Mouse (Mus musculus) kidney, postnatal 14 days (tissue): ENCODE results near the gene Dcaf11.

Experiments used
- DNase-seq: peaks from one replicate; pipeline ENCODE4 v3.0.0; 2022; ENCODE audit warnings: mixed read lengths

Gene Dcaf11

GRCm38 (mm10) chr14:55559799-55560201 lies at the start of gene Dcaf11:
Gene Dcaf11, plus strand, starts transcription at chr14:55560006.
- peak; percentile 96 for DNase-seq

- DNase-seq, result no peak
Observed at GRCm38 (mm10) chr14:55510125-55510731, 49.6 kb upstream of the Dcaf11 start, which contains the start of gene Cpne6. Gene Cpne6, plus strand, starts transcription at chr14:55510445.

GRCm38 (mm10) chr14:55511037-55511436 lies 48.8 kb upstream of the Dcaf11 start:
- DNase-seq, result no peak

- DNase-seq, result no peak
Observed at GRCm38 (mm10) chr14:55513927-55514326, 45.9 kb upstream of the Dcaf11 start.

GRCm38 (mm10) chr14:55515846-55516245 lies 44.0 kb upstream of the Dcaf11 start:
- no peak for DNase-seq

- DNase-seq, result no peak
Observed at GRCm38 (mm10) chr14:55518897-55519296, 40.9 kb upstream of the Dcaf11 start.

GRCm38 (mm10) chr14:55519604-55520003 lies 40.2 kb upstream of the Dcaf11 start:
- DNase-seq, result no peak

GRCm38 (mm10) chr14:55520451-55521361 lies 39.1 kb upstream of the Dcaf11 start:
- peak; percentile 18 for DNase-seq

- DNase-seq, result no peak
Observed at GRCm38 (mm10) chr14:55524062-55524461, 35.7 kb upstream of the Dcaf11 start.

GRCm38 (mm10) chr14:55524785-55525184 lies 35.0 kb upstream of the Dcaf11 start, which contains the start of gene Nrl:
Gene Nrl, minus strand, starts transcription at chr14:55524981.
- DNase-seq, result no peak

GRCm38 (mm10) chr14:55526674-55527073 lies 33.1 kb upstream of the Dcaf11 start:
- DNase-seq, result no peak

GRCm38 (mm10) chr14:55527940-55528339 lies 31.9 kb upstream of the Dcaf11 start:
- DNase-seq, result peak; percentile 29

GRCm38 (mm10) chr14:55536116-55536745 lies 23.6 kb upstream of the Dcaf11 start:
- peak; percentile 62 for DNase-seq

GRCm38 (mm10) chr14:55540067-55540786 lies 19.6 kb upstream of the Dcaf11 start, which contains the start of gene Pck2:
Gene Pck2, plus strand, starts transcription at chr14:55540266.
- peak; percentile 93 for DNase-seq

- DNase-seq, result peak; percentile 86
Observed at GRCm38 (mm10) chr14:55540787-55541321, 19.0 kb upstream of the Dcaf11 start.

- DNase-seq, result no peak
Observed at GRCm38 (mm10) chr14:55542268-55542667, 17.5 kb upstream of the Dcaf11 start.

GRCm38 (mm10) chr14:55544334-55544733 lies 15.5 kb upstream of the Dcaf11 start:
- no peak for DNase-seq

- no peak for DNase-seq
Observed at GRCm38 (mm10) chr14:55550191-55550590, 9.6 kb upstream of the Dcaf11 start.

GRCm38 (mm10) chr14:55551347-55551746 lies 8.5 kb upstream of the Dcaf11 start:
- DNase-seq, result no peak

- no peak for DNase-seq
Observed at GRCm38 (mm10) chr14:55551794-55552193, 8.0 kb upstream of the Dcaf11 start.

- DNase-seq, result no peak
Observed at GRCm38 (mm10) chr14:55554635-55555034, 5.2 kb upstream of the Dcaf11 start.

GRCm38 (mm10) chr14:55555788-55556187 lies 4.0 kb upstream of the Dcaf11 start:
- DNase-seq, result no peak
